Mouse (Mus musculus) heart, embryonic 12.5 days (tissue): ENCODE results near the gene Esr2. TPM values are rescaled to one million over a fixed set of nuclear protein-coding genes. Genes with fewer than 3 reads are reported as not detected.

ENCODE experiments used
- ATAC-seq: fragments of 200-750 bp; cut with Nextera tagmentation; 2 replicates; pipeline ENCODE4 v1.8.0; 2017; ENCODE audit warnings: moderate TSS enrichment, moderate library complexity; ENCODE audit not compliant: insufficient number of reproducible peaks, low FRiP score
- H3K27ac ChIP-seq: fragments of 300-500 bp; sonication (generic); 2 replicates; pipeline ENCODE4 v1.5.1; 2016; ENCODE audit warnings: mild to moderate bottlenecking, moderate library complexity; ENCODE audit not compliant: poor library complexity, severe bottlenecking
- H3K27me3 ChIP-seq: fragments of 300-500 bp; sonication (generic); replicated peaks from 2 replicates; pipeline ENCODE4 v1.6.1; 2016; ENCODE audit warnings: mild to moderate bottlenecking, moderate library complexity
- H3K36me3 ChIP-seq: fragments of 300-500 bp; sonication (generic); 2 replicates; pipeline ENCODE4 v1.6.1; 2016; ENCODE audit warnings: mild to moderate bottlenecking, moderate library complexity
- H3K4me1 ChIP-seq: fragments of 300-500 bp; sonication (generic); replicated peaks from 2 replicates; pipeline ENCODE4 v1.6.1; 2016; ENCODE audit warnings: mild to moderate bottlenecking
- H3K4me2 ChIP-seq: fragments of 300-500 bp; sonication (generic); 2 replicates; pipeline ENCODE4 v1.6.1; 2016; ENCODE audit warnings: mild to moderate bottlenecking, moderate library complexity
- H3K4me3 ChIP-seq: fragments of 300-500 bp; sonication (generic); 2 replicates; pipeline ENCODE4 v1.5.1; 2016; ENCODE audit warnings: mild to moderate bottlenecking
- H3K9ac ChIP-seq: fragments of 300-500 bp; sonication (generic); 2 replicates; pipeline ENCODE4 v1.6.1; 2016; ENCODE audit warnings: mild to moderate bottlenecking, moderate library complexity
- H3K9me3 ChIP-seq: fragments of 300-500 bp; sonication (generic); replicated peaks from 2 replicates; pipeline ENCODE4 v1.6.1; 2016; ENCODE audit warnings: mild to moderate bottlenecking, moderate library complexity
- WGBS: fragments of 180-500 bp; shearing (Covaris S2); methylation state at CpG from one replicate; pipeline ENCODE4 v1.1.7; 2016; 5-methylcytosine and 5-hydroxymethylcytosine counted together
- polyA plus RNA-seq: library from polyadenylated mRNA; unstranded; fragments of >200 nt; fragmentation: Nextera tagmentation; extraction: Ambion mirVana; gene quantifications from 2 replicates; pipeline ENCODE4 v1.2.1, GENCODE M21; 2016

Esr2 gene
- polyA plus RNA-seq, 1 experiment from 2014 or later = 0.36 TPM

GRCm38 (mm10) chr12:76081557-76082211, 95.4 kb downstream of the Esr2 start:
- Histone ChIP-seq H3K9me3 (no peaks in the 10 kb centered on the region), H3K4me1 (peaks cover 32% of the 10 kb centered on the region), H3K4me3 (peak overlapping the region; percentile 42), H3K27me3 (no peaks in the 10 kb centered on the region), H3K9ac (peak overlapping the region; percentile 34), H3K4me2 (peak overlapping the region; percentile 79), H3K36me3 (peaks cover 22% of the 10 kb centered on the region), H3K27ac (no peak overlapping the region)
- WGBS = 5% methylated on average over 22 of the region's 22 CpGs
- peak; percentile 61; the same call in 1 of the 2 replicates for ATAC-seq

GRCm38 (mm10) chr12:76080876-76081556, 96.0 kb downstream of the Esr2 start:
- H3K9me3 ChIP-seq = no peaks in the 10 kb centered on the region
- 46% methylated on average over 14 of the region's 14 CpGs for WGBS
- H3K4me3 ChIP-seq = peak overlapping the region; percentile 42
- peak overlapping the region; percentile 34 for H3K9ac ChIP-seq
- H3K36me3 ChIP-seq = peaks cover 25% of the 10 kb centered on the region
- ATAC-seq = no peak
- no peaks in the 10 kb centered on the region for H3K27me3 ChIP-seq
- peaks cover 25% of the 10 kb centered on the region for H3K4me1 ChIP-seq
- peak overlapping the region; percentile 79 for H3K4me2 ChIP-seq
- H3K27ac ChIP-seq = no peak overlapping the region

GRCm38 (mm10) chr12:76073981-76074380, 103.1 kb downstream of the Esr2 start:
- no peak overlapping the region for H3K4me3 ChIP-seq

GRCm38 (mm10) chr12:76073066-76073826, 103.8 kb downstream of the Esr2 start:
- no peak overlapping the region for H3K27ac ChIP-seq
- 23% methylated on average over 13 of the region's 13 CpGs for WGBS
- no peaks in the 10 kb centered on the region for H3K27me3 ChIP-seq
- H3K4me3 ChIP-seq = 0 out of 2 replicates have a peak overlapping the region, but pooled peaks have one; percentile 15
- H3K4me2 ChIP-seq = peak overlapping the region; percentile 51
- H3K4me1 ChIP-seq = peaks cover 12% of the 10 kb centered on the region
- peaks cover 41% of the 10 kb centered on the region for H3K36me3 ChIP-seq
- H3K9me3 ChIP-seq = no peaks in the 10 kb centered on the region
- H3K9ac ChIP-seq = no peak overlapping the region
- ATAC-seq = no peak

More at GRCm38 (mm10) chr12:76073981-76074380, 103.1 kb downstream of the Esr2 start:
- WGBS = 61% methylated on average over 7 of the region's 7 CpGs
- Histone ChIP-seq H3K9me3 (no peaks in the 10 kb centered on the region), H3K27ac (no peak overlapping the region), H3K27me3 (no peaks in the 10 kb centered on the region), H3K4me1 (peaks cover 12% of the 10 kb centered on the region), H3K4me2 (no peak overlapping the region), H3K9ac (no peak overlapping the region), H3K36me3 (peaks cover 42% of the 10 kb centered on the region)
- no peak for ATAC-seq

GRCm38 (mm10) chr12:76071935-76072849, 104.9 kb downstream of the Esr2 start:
- peak overlapping the region; percentile 58 for H3K4me2 ChIP-seq
- peak overlapping the region; percentile 67 for H3K27ac ChIP-seq
- H3K27me3 ChIP-seq = no peaks in the 10 kb centered on the region
- peak; percentile 55; the same call in 1 of the 2 replicates for ATAC-seq
- 14% methylated on average over 19 of the region's 19 CpGs for WGBS
- H3K4me1 ChIP-seq = peaks cover 12% of the 10 kb centered on the region
- H3K9ac ChIP-seq = peak overlapping the region; percentile 28
- H3K4me3 ChIP-seq = peak overlapping the region; percentile 25
- H3K9me3 ChIP-seq = no peaks in the 10 kb centered on the region
- peaks cover 40% of the 10 kb centered on the region for H3K36me3 ChIP-seq

Other genes with a start within 250 kb of the Esr2 start
- 0.15 and 0.23 TPM in 2 replicates for gene Tex21, start 69.5 kb upstream of the Esr2 start, polyA plus RNA-seq
- gene Mthfd1, start 78.0 kb upstream of the Esr2 start, polyA plus RNA-seq = 48.0 and 48.6 TPM in 2 replicates
- 8.5 and 9.1 TPM in 2 replicates for gene Akap5, start 147.6 kb upstream of the Esr2 start, polyA plus RNA-seq
- gene Zbtb25, start 192.3 kb upstream of the Esr2 start, polyA plus RNA-seq = 13.0 and 15.4 TPM in 2 replicates
- gene Zbtb1, start 193.0 kb upstream of the Esr2 start, polyA plus RNA-seq = 9.9 and 10.4 TPM in 2 replicates
- gene Hspa2, start 226.9 kb upstream of the Esr2 start, polyA plus RNA-seq = 23.2 and 23.9 TPM in 2 replicates
- 2.8 and 3.8 TPM in 2 replicates for gene Ppp1r36, start 240.3 kb upstream of the Esr2 start, polyA plus RNA-seq